Mouse (Mus musculus) left cerebral cortex, adult 11 months (tissue): ENCODE data around the gene Gm13090.

Source experiments
- DNase-seq: peaks from one replicate; pipeline ENCODE4 v3.0.0; 2022; ENCODE audit warnings: low spot score

The Gm13090 gene

GRCm38 (mm10) chr4:151137701-151138100, 48.3 kb downstream of the Gm13090 start:
- DNase-seq: no peak

GRCm38 (mm10) chr4:151138135-151138534, 48.8 kb downstream of the Gm13090 start:
- DNase-seq: no peak

- no peak for DNase-seq
Observed at GRCm38 (mm10) chr4:151138586-151138985, 49.2 kb downstream of the Gm13090 start.

GRCm38 (mm10) chr4:151139053-151139840, 49.9 kb downstream of the Gm13090 start:
- peak; percentile 85 for DNase-seq

- peak; percentile 86 for DNase-seq
Observed at GRCm38 (mm10) chr4:151140368-151140982, 51.1 kb downstream of the Gm13090 start.
